Mouse (Mus musculus) midbrain, postnatal 0 days (tissue): ENCODE data around the gene Gprc6a. TPM values are rescaled to one million over a fixed set of nuclear protein-coding genes. Genes with fewer than 3 reads are reported as not detected.

ENCODE experiments used
- ATAC-seq: fragments of 200-750 bp; cut with Nextera tagmentation; 2 replicates; pipeline ENCODE4 v1.8.0; 2017; ENCODE audit warnings: moderate number of reproducible peaks, mild to moderate bottlenecking, moderate TSS enrichment, moderate library complexity; ENCODE audit not compliant: low FRiP score
- DNase-seq: peaks from one replicate; pipeline ENCODE4 v3.0.0-alpha.2; 2015; ENCODE audit warnings: low spot score
- H3K27ac ChIP-seq: fragments of 300-500 bp; sonication (generic); 2 replicates; pipeline ENCODE4 v1.5.1; 2014; ENCODE audit warnings: low read depth, mild to moderate bottlenecking, low read length, mixed read lengths
- H3K27me3 ChIP-seq: fragments of 300-500 bp; sonication (generic); 2 replicates; pipeline ENCODE4 v1.6.1; 2014; ENCODE audit warnings: low read length, control low read depth, mixed read lengths; ENCODE audit not compliant: insufficient read depth
- H3K36me3 ChIP-seq: fragments of 300-500 bp; sonication (generic); 2 replicates; pipeline ENCODE4 v1.6.1; 2014; ENCODE audit warnings: low read length, control low read depth, mixed read lengths; ENCODE audit not compliant: insufficient read depth
- H3K4me1 ChIP-seq: fragments of 300-500 bp; sonication (generic); 2 replicates; pipeline ENCODE4 v1.6.1; 2014; ENCODE audit warnings: mild to moderate bottlenecking, control low read depth, antibody characterized with exemption, low read length, mixed read lengths; ENCODE audit not compliant: insufficient read depth
- H3K4me2 ChIP-seq: fragments of 300-500 bp; sonication (generic); 2 replicates; pipeline ENCODE4 v1.6.1; 2014; ENCODE audit warnings: low read depth, mild to moderate bottlenecking, low read length, mixed read lengths; ENCODE audit not compliant: poor library complexity, severe bottlenecking
- H3K4me3 ChIP-seq: fragments of 300-500 bp; sonication (generic); 2 replicates; pipeline ENCODE4 v1.5.1; 2014; ENCODE audit warnings: low read depth, mild to moderate bottlenecking, low read length, moderate library complexity
- H3K9ac ChIP-seq: fragments of 300-500 bp; sonication (generic); replicated peaks from 2 replicates; pipeline ENCODE4 v1.6.1; 2014; ENCODE audit warnings: mild to moderate bottlenecking, low read length, moderate library complexity, mixed read lengths; ENCODE audit not compliant: poor library complexity, severe bottlenecking
- H3K9me3 ChIP-seq: fragments of 300-500 bp; sonication (generic); 2 replicates; pipeline ENCODE4 v1.6.1; 2016; ENCODE audit warnings: low read length, control low read depth
- CTCF ChIP-seq: IDR thresholded peaks from 2 replicates; pipeline ENCODE4 v1.5.1; 2016; ENCODE audit warnings: antibody characterized with exemption, mild to moderate bottlenecking
- WGBS: fragments of 180-500 bp; shearing (Covaris S2); extraction: QIAGEN DNeasy Blood & Tissue Kit; methylation state at CpG from one replicate; pipeline ENCODE4 v1.1.7; 2014; 5-methylcytosine and 5-hydroxymethylcytosine counted together
- polyA plus RNA-seq: library from polyadenylated mRNA; unstranded; fragments of >200 nt; fragmentation: Nextera tagmentation; extraction: Ambion mirVana; gene quantifications from 2 replicates; pipeline ENCODE4 v1.2.1, GENCODE M21; 2015
- total RNA-seq: library from RNA; depleted of rRNA; stranded (reverse); fragments of >200 nt; gene quantifications from 2 replicates; pipeline ENCODE4 v1.2.3, GENCODE M21; 2014

The Gprc6a gene
- total and polyA plus RNA-seq, 2 experiments from 2014 or later = not detected

DNA sequence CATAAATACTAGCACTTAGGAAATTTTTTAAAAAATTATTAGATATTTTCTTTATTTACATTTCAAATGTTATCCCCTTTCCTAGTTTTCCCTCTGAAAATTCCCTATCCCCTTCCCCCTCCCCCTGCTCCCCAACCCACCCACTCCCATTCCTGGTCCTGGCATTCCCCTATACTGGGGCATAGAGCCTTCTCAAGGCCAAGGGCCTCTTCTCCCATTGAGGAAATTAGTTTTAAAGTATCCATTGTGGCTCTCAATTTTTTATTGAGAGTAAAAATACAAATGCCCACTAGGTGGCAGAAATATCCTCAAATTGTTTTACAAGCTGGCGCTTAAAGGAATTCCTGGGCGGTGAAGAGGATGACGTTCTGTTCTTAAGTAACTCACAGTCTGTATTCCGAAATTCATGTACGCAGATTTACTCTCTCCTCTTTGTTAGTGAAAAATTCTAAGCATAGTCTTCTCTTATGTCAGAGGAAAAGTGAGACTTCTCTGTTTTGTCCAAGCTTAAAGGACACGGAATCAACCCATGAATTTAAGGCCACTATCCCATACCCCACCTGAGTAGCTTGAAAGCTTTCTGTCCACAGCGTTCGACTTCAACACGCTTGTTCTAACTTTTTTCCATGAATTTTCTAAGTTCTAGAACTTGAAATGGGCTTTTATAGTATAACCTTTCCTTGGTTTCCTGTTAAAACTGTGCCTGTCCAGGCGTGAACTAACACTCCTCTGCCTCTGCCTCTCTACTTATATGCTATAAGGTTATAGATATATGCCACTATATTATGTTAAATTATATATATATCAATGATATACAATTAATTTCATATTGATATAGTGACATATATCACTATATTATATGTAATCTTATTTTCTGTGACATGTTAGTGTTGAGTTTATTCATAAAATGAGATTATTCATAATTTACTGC, 36.0 kb downstream of the Gprc6a start:
- H3K4me1 ChIP-seq = peaks cover under 1% of the 10 kb centered on the region; the same call in 1 of the 2 replicates
- DNase-seq = peak; percentile 82
- WGBS = 44% methylated on average over 10 of the region's 10 CpGs
- no peaks in the 10 kb centered on the region for H3K27me3 ChIP-seq
- H3K36me3 ChIP-seq = no peaks in the 10 kb centered on the region
- ATAC-seq = 0 out of 2 replicates have a peak, but pooled peaks have one; percentile 36
- no peak overlapping the region for H3K4me3 ChIP-seq
- no peak overlapping the region for H3K9ac ChIP-seq
- H3K27ac ChIP-seq = no peak overlapping the region
- no peaks in the 10 kb centered on the region for H3K9me3 ChIP-seq
- peak; percentile 73 for TF ChIP-seq CTCF
- peak overlapping the region; percentile 10 for H3K4me2 ChIP-seq

DNA sequence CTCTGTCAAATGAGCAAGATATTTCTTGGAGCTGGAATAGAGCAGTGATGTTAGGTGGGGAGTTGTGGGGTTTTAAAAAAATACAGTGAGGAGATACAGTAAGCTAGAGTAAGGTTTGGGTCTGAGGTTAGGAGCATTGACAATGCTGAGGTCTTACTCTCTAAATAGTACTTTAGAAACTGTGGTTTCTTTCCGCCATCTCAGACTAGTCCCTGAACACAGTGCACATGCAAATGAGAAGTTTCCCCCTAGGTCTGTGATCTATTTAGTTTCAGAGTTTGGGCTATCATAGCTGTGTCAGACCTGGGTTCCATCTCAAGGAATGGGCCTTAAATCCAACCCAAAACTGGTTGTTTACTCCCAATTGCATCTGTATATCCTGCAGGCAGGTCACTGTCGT, 39.7 kb downstream of the Gprc6a start:
- TF ChIP-seq CTCF = no peak

GRCm38 (mm10) chr10:51590139-51590574, 41.1 kb downstream of the Gprc6a start, which contains the start of gene Fam162b:
Gene Fam162b, minus strand, starts transcription at chr10:51590517.
- no peaks in the 10 kb centered on the region for H3K36me3 ChIP-seq
- DNase-seq (no peak), ATAC-seq (0 out of 2 replicates have a peak, but pooled peaks have one; percentile 52)
- H3K4me3 ChIP-seq = peak within 1 kb of the TSS; percentile 31
- H3K27ac ChIP-seq = no peak within 1 kb of the TSS
- WGBS = 4% methylated on average over 19 of the region's 19 CpGs
- peaks cover 5% of the 10 kb centered on the region; the same call in 1 of the 2 replicates for H3K4me1 ChIP-seq
- no peaks in the 10 kb centered on the region for H3K9me3 ChIP-seq
- H3K4me2 ChIP-seq = peak within 1 kb of the TSS; percentile 57
- H3K27me3 ChIP-seq = peaks cover 4% of the 10 kb centered on the region; the same call in 1 of the 2 replicates
- H3K9ac ChIP-seq = peak within 1 kb of the TSS; percentile 36; the same call in 1 of the 2 replicates
- TF ChIP-seq CTCF = no peak

More for the DNA sequence above, 39.7 kb downstream of the Gprc6a start:
- Histone ChIP-seq H3K9me3 (no peaks in the 10 kb centered on the region), H3K9ac (no peak overlapping the region), H3K4me1 (peaks cover 5% of the 10 kb centered on the region; the same call in 1 of the 2 replicates), H3K27ac (no peak overlapping the region), H3K4me3 (no peak overlapping the region), H3K27me3 (peaks cover 4% of the 10 kb centered on the region; the same call in 1 of the 2 replicates), H3K4me2 (no peak overlapping the region), H3K36me3 (no peaks in the 10 kb centered on the region)
- no peak for ATAC-seq
- DNase-seq = no peak
- 94% methylated on average over 2 of the region's 2 CpGs for WGBS

DNA sequence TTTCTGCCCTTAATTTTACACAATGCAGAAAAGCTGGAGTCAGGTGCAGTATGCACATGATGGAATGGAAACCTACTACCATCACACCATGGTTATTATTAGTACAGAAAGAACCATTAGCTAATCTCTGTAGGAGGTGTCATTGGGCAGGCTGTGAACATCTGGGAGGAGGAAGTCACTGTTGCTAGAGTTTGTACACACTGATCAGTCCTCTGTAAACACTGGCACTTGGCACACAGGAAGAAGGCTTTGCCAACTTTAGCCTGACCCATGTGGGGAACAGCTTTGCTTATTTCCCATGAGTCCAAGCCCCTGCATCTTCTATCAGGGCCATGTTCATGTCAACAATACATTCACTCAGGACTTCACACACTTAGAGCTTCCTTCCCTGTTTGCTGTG, 46.3 kb downstream of the Gprc6a start:
- ATAC-seq (no peak), DNase-seq (no peak)
- Histone ChIP-seq H3K4me2 (no peak overlapping the region), H3K27me3 (peaks cover 4% of the 10 kb centered on the region; the same call in 1 of the 2 replicates), H3K36me3 (no peaks in the 10 kb centered on the region), H3K27ac (no peak overlapping the region), H3K9ac (no peak overlapping the region), H3K9me3 (no peaks in the 10 kb centered on the region), H3K4me1 (0 out of 2 replicates have a peak, but pooled peaks cover under 1% of the 10 kb centered on the region), H3K4me3 (no peak overlapping the region)
- TF ChIP-seq CTCF = no peak

- Histone ChIP-seq H3K4me2 (no peak overlapping the region), H3K27ac (no peak overlapping the region), H3K4me1 (no peaks in the 10 kb centered on the region), H3K9ac (no peak overlapping the region), H3K9me3 (no peaks in the 10 kb centered on the region), H3K36me3 (no peaks in the 10 kb centered on the region), H3K27me3 (no peaks in the 10 kb centered on the region), H3K4me3 (no peak overlapping the region)
- ATAC-seq (no peak), DNase-seq (no peak)
- TF ChIP-seq CTCF = no peak
- WGBS = 76% methylated on average over 1 of the region's 1 CpGs
These were observed 46.9 kb downstream of the Gprc6a start for GRCm38 (mm10) chr10:51584378-51584777.
